Mouse (Mus musculus): ENCODE data around the gene Epo. TPM values are rescaled to one million over a fixed set of nuclear protein-coding genes. Genes with fewer than 3 reads are reported as not detected.

Gene Epo
- polyA plus RNA-seq, 1 experiment from 2014 or later = not detected

- Histone ChIP-seq H3K9ac (ENCODE audit: low read depth, low read length) (no peak overlapping the region), H3K4me2 (ENCODE audit: low read length) (no peak overlapping the region), H3K4me1 (replicated peaks; ENCODE audit: insufficient read depth, low read length) (no peaks in the 10 kb centered on the region), H3K27me3 (ENCODE audit: insufficient read depth, low read length) (no peaks in the 10 kb centered on the region), H3K9me3 (replicated peaks; ENCODE audit: low read length) (no peaks in the 10 kb centered on the region), H3K27ac (no peak overlapping the region), H3K4me3 (replicated peaks; ENCODE audit: low read depth, low read length) (no peak overlapping the region), H3K36me3 (ENCODE audit: insufficient read depth, low read length) (peaks cover 78% of the 10 kb centered on the region)
- ATAC-seq (replicated peaks; ENCODE audit: low FRiP score, low read depth) (no peak), DNase-seq (ENCODE audit: low spot score) (no peak)
- TF ChIP-seq CTCF (IDR thresholded peaks at IDR 0.05; ENCODE audit: low read depth) = no peak
- WGBS = 86% methylated on average over 8 of the region's 8 CpGs
These were observed 8.9 kb downstream of the Epo start for GRCm38 (mm10) chr5:137524251-137524515.

GRCm38 (mm10) chr5:137523396-137524250 lies 9.4 kb downstream of the Epo start:
- no peak overlapping the region for H3K4me3 ChIP-seq (replicated peaks; ENCODE audit: low read depth, low read length)
- H3K4me2 ChIP-seq (ENCODE audit: low read length) = no peak overlapping the region
- no peak for ATAC-seq (replicated peaks; ENCODE audit: low FRiP score, low read depth)
- H3K9me3 ChIP-seq (replicated peaks; ENCODE audit: low read length) = no peaks in the 10 kb centered on the region
- peaks cover 77% of the 10 kb centered on the region for H3K36me3 ChIP-seq (ENCODE audit: insufficient read depth, low read length)
- no peak for DNase-seq (ENCODE audit: low spot score)
- TF ChIP-seq CTCF (IDR thresholded peaks at IDR 0.05; ENCODE audit: low read depth) = no peak
- no peaks in the 10 kb centered on the region for H3K27me3 ChIP-seq (ENCODE audit: insufficient read depth, low read length)
- H3K9ac ChIP-seq (ENCODE audit: low read depth, low read length) = no peak overlapping the region
- H3K4me1 ChIP-seq (replicated peaks; ENCODE audit: insufficient read depth, low read length) = no peaks in the 10 kb centered on the region
- H3K27ac ChIP-seq = no peak overlapping the region
- 80% methylated on average over 25 of the region's 25 CpGs for WGBS

GRCm38 (mm10) chr5:137522711-137523110 lies 10.3 kb downstream of the Epo start:
- no peak for DNase-seq (ENCODE audit: low spot score)

GRCm38 (mm10) chr5:137521861-137522260 lies 11.2 kb downstream of the Epo start:
- Histone ChIP-seq H3K4me2 (ENCODE audit: low read length) (no peak overlapping the region), H3K4me1 (replicated peaks; ENCODE audit: insufficient read depth, low read length) (no peaks in the 10 kb centered on the region), H3K36me3 (ENCODE audit: insufficient read depth, low read length) (peaks cover 65% of the 10 kb centered on the region), H3K27me3 (ENCODE audit: insufficient read depth, low read length) (no peaks in the 10 kb centered on the region), H3K9me3 (replicated peaks; ENCODE audit: low read length) (no peaks in the 10 kb centered on the region), H3K27ac (no peak overlapping the region), H3K9ac (ENCODE audit: low read depth, low read length) (no peak overlapping the region), H3K4me3 (replicated peaks; ENCODE audit: low read depth, low read length) (no peak overlapping the region)
- 77% methylated on average over 9 of the region's 9 CpGs for WGBS
- TF ChIP-seq CTCF (IDR thresholded peaks at IDR 0.05; ENCODE audit: low read depth) = no peak
- DNase-seq (ENCODE audit: low spot score) (no peak), ATAC-seq (replicated peaks; ENCODE audit: low FRiP score, low read depth) (no peak)

More at GRCm38 (mm10) chr5:137522711-137523110, 10.3 kb downstream of the Epo start:
- H3K27me3 ChIP-seq (ENCODE audit: insufficient read depth, low read length) = no peaks in the 10 kb centered on the region
- no peak for TF ChIP-seq CTCF (IDR thresholded peaks at IDR 0.05; ENCODE audit: low read depth)
- 79% methylated on average over 11 of the region's 11 CpGs for WGBS
- no peak overlapping the region for H3K9ac ChIP-seq (ENCODE audit: low read depth, low read length)
- H3K9me3 ChIP-seq (replicated peaks; ENCODE audit: low read length) = no peaks in the 10 kb centered on the region
- H3K4me2 ChIP-seq (ENCODE audit: low read length) = no peak overlapping the region
- H3K27ac ChIP-seq = no peak overlapping the region
- no peak overlapping the region for H3K4me3 ChIP-seq (replicated peaks; ENCODE audit: low read depth, low read length)
- no peaks in the 10 kb centered on the region for H3K4me1 ChIP-seq (replicated peaks; ENCODE audit: insufficient read depth, low read length)
- H3K36me3 ChIP-seq (ENCODE audit: insufficient read depth, low read length) = peaks cover 71% of the 10 kb centered on the region
- ATAC-seq (replicated peaks; ENCODE audit: low FRiP score, low read depth) = no peak

- H3K9me3 ChIP-seq (replicated peaks; ENCODE audit: low read length) = no peaks in the 10 kb centered on the region
- peaks cover 57% of the 10 kb centered on the region for H3K36me3 ChIP-seq (ENCODE audit: insufficient read depth, low read length)
- WGBS = 88% methylated on average over 27 of the region's 27 CpGs
- no peak for TF ChIP-seq CTCF (IDR thresholded peaks at IDR 0.05; ENCODE audit: low read depth)
- DNase-seq (ENCODE audit: low spot score) = no peak
- no peak overlapping the region for H3K4me2 ChIP-seq (ENCODE audit: low read length)
- ATAC-seq (replicated peaks; ENCODE audit: low FRiP score, low read depth) = no peak
- no peak overlapping the region for H3K9ac ChIP-seq (ENCODE audit: low read depth, low read length)
- H3K4me1 ChIP-seq (replicated peaks; ENCODE audit: insufficient read depth, low read length) = no peaks in the 10 kb centered on the region
- H3K4me3 ChIP-seq (replicated peaks; ENCODE audit: low read depth, low read length) = no peak overlapping the region
- no peak overlapping the region for H3K27ac ChIP-seq
- H3K27me3 ChIP-seq (ENCODE audit: insufficient read depth, low read length) = no peaks in the 10 kb centered on the region
These were observed 13.1 kb downstream of the Epo start for GRCm38 (mm10) chr5:137519691-137520550.

GRCm38 (mm10) chr5:137518436-137518835 lies 14.6 kb downstream of the Epo start, which contains the start of gene Gigyf1:
Gigyf1 (plus strand) TSS chr5:137518548.
- Histone ChIP-seq H3K27me3 (ENCODE audit: insufficient read depth, low read length) (no peaks in the 10 kb centered on the region), H3K4me3 (replicated peaks; ENCODE audit: low read depth, low read length) (no peak within 1 kb of the TSS), H3K27ac (no peak within 1 kb of the TSS), H3K9ac (ENCODE audit: low read depth, low read length) (no peak within 1 kb of the TSS), H3K4me2 (ENCODE audit: low read length) (no peak within 1 kb of the TSS), H3K36me3 (ENCODE audit: insufficient read depth, low read length) (peaks cover 47% of the 10 kb centered on the region), H3K4me1 (replicated peaks; ENCODE audit: insufficient read depth, low read length) (no peaks in the 10 kb centered on the region), H3K9me3 (replicated peaks; ENCODE audit: low read length) (no peaks in the 10 kb centered on the region)
- DNase-seq (ENCODE audit: low spot score) (peak; percentile 43), ATAC-seq (replicated peaks; ENCODE audit: low FRiP score, low read depth) (no peak; the same call in 1 of the 2 replicates)
- WGBS = 75% methylated on average over 5 of the region's 5 CpGs
- TF ChIP-seq CTCF (IDR thresholded peaks at IDR 0.05; ENCODE audit: low read depth) = peak; percentile 67
